Mouse (Mus musculus): Measurements from ENCODE around the gene Phf8.

- TF ChIP-seq EP300 (IDR thresholded peaks at IDR 0.05; ENCODE audit: insufficient read depth, low read depth, low read length) (no peak), CTCF (IDR thresholded peaks at IDR 0.05) (no peak), POLR2A (IDR thresholded peaks at IDR 0.05; ENCODE audit: insufficient read depth, low read depth, low read length) (no peak)
Observed at GRCm38 (mm10) chrX:151508536-151508935, 11.9 kb upstream of the Phf8 start.

All from heart, adult 2 months (tissue).